Mouse (Mus musculus): ENCODE results near the gene Usp45.

The Usp45 gene

DNA sequence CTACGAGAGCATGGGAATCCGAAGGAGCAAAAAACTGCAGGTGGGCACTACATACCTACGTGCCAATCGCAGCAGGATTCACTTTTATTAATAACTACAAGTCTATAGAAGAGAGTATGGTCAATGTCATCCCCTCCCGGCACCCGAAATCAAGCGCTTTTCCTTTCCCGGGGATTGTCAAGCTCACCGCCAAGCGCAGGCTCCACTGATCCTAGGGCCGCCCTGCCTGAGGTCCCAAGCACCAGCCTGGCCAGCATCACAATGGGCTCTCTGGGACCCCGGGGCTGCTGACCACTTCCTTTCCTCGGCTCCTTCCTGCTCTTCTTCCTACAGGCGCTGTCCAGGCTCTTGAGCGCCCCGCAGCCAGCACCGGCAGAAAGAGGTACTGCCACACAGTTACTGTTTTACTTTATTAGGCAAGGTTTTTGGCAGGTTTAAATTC is at the start of gene Usp45, which contains the start of gene Tstd3:
Usp45 (plus strand) TSS at position 294 of the 442 bp plus-strand sequence.
Tstd3 (minus strand) TSS at position 350 of the 442 bp plus-strand sequence.
- peak; percentile 72 for DNase-seq (ENCODE audit: low read depth, low spot score)

GRCm38 (mm10) chr4:21722752-21723334 is 44.1 kb upstream of the Usp45 start:
- peak; percentile 98 for DNase-seq (ENCODE audit: low read depth, low spot score)

DNA sequence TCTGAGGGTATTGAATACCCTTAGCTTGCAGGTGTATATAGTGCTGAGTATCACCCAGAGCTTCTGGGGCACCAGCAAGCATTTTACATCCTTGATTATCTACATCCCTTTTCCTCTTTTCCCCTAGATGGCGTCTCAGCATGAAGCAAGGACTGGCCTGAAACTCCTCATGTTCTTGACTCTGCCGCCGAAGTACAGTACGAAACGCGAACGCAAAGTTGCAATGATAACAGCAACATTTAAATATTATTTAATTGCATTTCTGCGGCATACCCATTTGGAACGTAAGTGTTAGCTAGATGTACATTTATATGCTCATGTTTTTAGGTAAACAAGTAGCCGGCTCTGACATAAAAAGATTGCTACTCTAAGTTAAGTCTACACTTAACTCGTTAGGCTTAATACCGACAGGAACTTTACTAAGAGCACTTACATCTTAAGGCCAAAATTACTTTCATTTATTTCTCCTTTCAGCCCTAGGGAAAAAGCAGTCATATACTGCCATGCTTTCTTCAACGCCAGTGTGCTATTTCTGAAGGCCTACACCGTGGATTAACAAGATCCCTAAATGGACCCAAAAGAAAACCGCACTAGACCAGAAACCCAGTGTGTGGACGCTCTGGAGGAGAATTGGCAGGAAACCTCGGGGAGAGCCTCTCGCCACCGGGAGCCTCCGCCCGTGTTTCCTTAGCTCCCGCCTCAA is 39.9 kb upstream of the Usp45 start:
- peak; percentile 86 for DNase-seq (ENCODE audit: low read depth, low spot score)

DNA sequence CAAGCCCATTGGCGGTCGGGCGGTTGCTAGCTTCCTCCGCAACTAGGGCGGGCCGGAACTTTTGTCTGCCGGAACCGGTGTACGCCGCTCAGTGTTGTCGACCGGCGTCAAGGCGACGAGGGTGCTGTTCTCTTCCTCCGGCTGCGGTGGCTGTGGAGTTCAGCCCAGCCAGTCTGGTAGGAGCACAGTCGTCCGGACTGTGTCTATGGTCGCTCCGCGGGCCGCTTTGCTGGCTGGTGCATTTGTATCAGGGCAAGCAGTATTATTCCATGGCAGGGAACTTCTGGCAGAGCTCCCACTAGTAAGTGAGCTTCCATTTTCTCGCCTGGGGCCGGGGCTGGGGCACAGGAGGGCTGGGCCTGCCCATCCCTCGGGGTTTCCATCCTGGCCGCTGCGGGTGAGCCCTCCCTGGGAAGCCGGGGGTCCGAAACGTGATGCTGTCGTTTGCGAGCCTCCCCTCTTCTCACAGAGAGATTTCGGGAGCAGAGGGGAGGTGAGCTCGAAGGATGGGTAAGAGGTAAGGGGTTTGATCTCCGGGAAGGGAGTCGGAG is 39.3 kb upstream of the Usp45 start, which contains the start of gene Ccnc:
Ccnc (plus strand) TSS at position 87 of the 551 bp plus-strand sequence.
- DNase-seq (ENCODE audit: low read depth, low spot score) = peak; percentile 94

- DNase-seq (ENCODE audit: low read depth, low spot score) = peak; percentile 35
Measured at GRCm38 (mm10) chr4:21739169-21739568, 27.8 kb upstream of the Usp45 start.

DNA sequence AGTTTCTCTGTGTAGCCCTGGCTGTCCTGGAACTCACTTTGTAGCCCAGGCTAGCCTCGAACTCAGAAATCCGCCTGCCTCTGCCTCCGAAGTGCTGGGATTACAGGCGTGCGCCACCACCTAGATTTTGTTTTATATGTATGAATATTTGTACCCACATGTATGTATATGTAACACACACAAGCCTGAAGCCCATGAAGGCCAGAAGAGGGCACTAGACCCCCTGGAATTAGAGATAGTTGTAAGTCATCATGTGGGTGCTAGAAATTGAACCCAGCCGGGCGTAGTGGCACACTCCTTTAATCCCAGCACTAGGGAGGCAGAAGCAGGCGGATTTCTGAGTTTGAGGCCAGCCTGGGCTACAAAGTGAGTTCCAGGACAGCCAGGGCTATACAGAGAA is 22.8 kb upstream of the Usp45 start:
- peak; percentile 32 for DNase-seq (ENCODE audit: low read depth, low spot score)

DNA sequence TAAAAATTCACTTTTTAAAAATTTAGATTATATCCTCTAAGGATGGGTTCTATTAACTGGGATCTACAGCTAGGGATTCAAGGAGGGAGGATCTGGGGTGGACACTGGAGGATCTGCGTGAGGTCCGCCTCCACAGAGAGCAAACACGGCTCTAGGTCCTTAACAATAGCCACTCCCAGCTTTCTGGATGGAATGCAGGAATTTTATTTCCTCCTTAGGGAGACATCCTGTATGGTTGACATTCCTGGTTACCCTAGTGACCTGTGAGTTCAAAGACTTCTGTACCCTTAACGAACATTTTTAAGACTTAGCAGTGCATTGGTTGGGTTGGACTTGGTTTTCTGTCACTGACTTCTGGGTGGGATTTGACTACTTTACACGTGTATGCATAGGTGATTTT is 21.2 kb upstream of the Usp45 start:
- DNase-seq (ENCODE audit: low read depth, low spot score) = peak; percentile 85

- peak; percentile 80 for DNase-seq (ENCODE audit: low read depth, low spot score)
Measured at GRCm38 (mm10) chr4:21755123-21755789, 11.7 kb upstream of the Usp45 start.

DNA sequence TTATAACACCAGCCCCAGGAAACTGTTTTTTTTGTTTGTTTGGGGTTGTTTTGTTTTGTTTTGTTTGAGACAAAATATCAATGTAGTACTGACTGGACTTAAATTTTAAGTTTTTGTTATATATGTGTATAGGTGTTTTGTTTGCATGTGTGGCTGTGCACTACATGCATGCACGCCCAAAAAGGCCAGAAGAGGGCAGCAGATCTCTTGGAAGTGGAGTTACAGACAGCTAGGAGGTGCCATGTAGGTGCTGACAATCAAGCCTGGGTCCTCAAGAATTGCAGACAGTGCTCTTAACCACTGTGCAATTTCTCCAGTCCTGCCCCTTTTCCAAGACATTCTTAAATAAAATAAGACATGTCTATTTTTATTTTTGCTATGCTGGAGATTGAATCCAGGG is 8.1 kb upstream of the Usp45 start:
- DNase-seq (ENCODE audit: low read depth, low spot score) = peak; percentile 69

GRCm38 (mm10) chr4:21761416-21762160 is 5.4 kb upstream of the Usp45 start:
- no peak for DNase-seq (ENCODE audit: low read depth, low spot score)

DNA sequence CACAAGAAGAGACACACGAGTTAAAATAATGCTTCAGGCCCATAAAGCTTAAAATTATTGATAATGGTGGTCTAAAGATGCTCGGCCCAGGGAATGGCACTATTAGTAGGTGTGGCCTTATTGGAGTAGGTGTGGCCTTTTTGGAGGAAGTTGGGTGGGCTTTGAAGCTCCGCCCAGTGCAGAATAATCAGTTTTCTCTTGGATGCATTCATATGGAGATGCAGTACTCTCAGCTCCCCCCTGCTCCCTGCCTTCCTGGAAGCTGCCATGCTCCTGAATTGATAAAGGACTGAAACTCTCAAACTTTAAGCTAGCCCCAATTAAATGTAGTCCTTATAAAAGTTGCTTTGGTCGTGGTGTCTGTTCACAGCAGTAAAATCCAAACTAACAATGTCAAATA is 3.1 kb upstream of the Usp45 start:
- DNase-seq (ENCODE audit: low read depth, low spot score) = peak; percentile 88

GRCm38 (mm10) chr4:21766171-21766862 is 639 bp upstream of the Usp45 start:
- no peak for DNase-seq (ENCODE audit: low read depth, low spot score)

DNA sequence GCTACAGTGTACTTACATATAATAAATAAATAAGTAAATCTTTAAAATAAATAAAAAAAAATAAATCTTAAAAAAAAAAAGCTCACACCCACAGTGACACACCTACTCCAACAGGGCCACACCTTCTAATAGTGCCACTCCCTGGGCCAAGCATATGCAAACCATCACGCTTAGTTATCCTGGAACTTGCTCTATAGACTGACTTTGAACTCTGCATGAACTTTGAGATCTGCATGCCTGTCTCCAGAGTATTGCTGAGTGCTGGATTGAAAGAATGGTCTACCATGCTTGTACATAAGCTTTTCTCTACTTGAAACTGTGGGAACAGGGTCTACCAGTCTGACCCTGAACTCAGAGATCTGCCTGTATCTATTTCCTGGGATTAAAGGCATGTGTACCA is 4.1 kb downstream of the Usp45 start:
- peak; percentile 73 for DNase-seq (ENCODE audit: low read depth, low spot score)

DNA sequence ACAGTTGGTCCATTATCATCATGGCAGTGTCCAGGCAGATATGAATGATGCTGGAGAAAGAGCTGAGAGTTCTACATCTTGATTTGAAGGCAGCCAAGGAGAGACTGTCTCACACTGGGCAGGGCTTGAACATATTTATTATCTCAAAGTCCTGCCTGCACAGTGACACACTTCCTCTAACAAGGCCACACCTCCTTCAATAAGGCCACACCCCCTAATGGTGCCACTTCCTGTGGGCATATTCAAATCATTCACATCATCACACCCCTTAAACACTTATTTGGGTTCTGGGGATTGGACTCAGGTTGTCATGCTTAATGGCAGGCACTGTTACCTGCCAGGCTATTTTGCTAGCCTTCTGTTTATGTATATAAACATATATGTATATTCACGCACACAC is 5.3 kb downstream of the Usp45 start:
- no peak for DNase-seq (ENCODE audit: low read depth, low spot score)

DNA sequence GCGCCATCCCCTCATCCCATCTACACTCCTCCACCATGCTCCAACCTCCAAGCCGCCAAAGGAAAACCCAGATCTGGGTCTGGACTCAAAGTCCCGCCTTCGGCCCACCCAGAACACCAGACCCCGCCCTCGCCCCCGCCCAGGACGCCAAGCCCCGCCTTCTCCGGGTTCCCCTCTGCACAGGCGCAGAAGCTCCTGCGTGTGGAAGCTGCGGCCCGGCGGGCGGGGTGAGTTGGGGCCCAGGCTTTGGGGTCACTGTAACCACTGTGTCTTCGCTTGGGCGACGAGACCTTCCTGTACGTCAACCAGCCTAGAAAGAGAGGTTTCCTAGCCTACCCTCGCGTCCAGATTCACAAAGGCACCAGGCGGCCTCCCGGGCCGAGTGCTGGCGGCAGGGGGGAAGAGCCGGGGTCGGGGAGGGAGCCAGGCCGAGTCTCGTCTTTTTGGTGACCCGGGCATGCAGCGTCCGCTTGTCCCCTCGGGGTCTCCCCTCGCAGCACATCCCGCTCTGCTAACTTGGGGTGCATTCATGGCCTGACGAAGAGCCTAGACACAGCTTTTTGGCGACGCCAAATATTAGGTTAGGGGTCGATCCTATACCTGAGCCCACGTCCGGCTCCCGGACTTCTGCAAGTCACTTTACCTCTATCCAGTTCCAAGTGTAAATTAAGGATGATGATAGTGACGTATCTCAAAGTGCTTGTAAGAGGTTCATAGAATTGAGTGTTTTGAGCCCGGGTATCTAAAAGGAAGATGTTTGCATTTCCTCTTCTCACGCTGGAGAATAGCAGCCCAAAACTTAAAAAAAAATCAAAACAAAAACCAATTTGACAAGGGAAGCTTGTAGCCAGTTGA is 9.4 kb downstream of the Usp45 start:
- peak; percentile 90 for DNase-seq (ENCODE audit: low read depth, low spot score)

GRCm38 (mm10) chr4:21776946-21777265 is 9.9 kb downstream of the Usp45 start:
- no peak for DNase-seq (ENCODE audit: low read depth, low spot score)

DNA sequence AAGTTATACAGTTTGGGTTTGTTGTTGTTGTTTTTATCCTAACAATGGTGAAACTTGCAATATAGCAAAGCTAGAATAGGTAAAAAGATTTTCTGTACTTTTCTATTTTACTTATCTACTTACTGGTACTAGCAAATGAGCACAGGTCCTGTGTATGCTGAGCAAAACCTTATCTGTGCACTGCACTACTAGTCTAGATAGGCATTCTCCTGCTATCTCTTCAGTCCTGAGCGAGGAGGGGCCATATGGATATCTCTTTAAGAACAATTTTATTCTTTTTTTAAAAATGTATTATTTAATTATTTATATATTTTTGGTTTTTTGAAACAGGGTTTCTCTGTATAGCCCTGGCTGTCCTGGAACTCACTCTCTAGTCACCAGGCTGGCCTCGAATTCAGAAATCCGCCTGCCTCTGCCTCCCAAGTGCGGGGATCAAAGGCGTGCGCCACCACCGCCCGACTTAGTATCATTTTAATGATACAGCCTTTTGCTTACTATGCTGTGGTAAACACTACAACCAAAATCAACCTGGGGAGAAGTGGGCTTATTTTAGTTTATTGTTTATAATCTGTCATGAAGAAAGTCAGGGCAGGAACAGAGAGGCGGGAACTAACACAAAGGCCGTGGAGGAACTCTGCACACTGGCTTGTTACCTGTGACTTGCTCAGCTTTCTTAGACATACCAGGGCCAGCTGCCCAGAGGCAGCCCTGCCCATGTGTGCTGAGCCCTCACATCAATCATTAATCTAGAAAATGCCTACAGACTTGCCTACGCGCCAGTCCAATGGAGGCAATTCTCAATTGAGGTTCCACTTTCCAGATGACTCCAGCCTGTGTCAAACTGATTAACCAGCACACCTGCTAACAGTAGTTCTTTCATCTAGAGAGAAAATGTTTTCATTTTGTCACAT is 14.1 kb downstream of the Usp45 start:
- DNase-seq (ENCODE audit: low read depth, low spot score) = no peak

DNA sequence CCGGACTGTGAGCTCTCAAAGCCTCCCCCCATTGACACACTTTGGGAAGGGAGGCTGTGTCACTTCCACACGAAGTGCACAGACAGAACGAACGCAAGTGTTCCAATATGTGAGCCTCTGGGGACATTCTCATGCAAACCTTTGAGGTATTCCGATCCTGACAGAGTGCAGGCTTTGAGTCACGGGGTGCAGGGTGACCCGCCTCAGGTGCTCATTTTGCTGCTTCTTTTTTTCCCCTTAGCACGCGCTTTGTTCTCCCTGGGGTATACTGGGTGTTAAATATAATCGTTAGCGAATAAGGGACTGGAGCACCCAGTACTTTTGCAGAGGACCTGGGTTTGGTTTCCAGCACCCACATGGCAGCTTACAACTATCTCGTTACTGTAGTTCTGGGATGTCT is 19.3 kb downstream of the Usp45 start:
- DNase-seq (ENCODE audit: low read depth, low spot score) = no peak

DNA sequence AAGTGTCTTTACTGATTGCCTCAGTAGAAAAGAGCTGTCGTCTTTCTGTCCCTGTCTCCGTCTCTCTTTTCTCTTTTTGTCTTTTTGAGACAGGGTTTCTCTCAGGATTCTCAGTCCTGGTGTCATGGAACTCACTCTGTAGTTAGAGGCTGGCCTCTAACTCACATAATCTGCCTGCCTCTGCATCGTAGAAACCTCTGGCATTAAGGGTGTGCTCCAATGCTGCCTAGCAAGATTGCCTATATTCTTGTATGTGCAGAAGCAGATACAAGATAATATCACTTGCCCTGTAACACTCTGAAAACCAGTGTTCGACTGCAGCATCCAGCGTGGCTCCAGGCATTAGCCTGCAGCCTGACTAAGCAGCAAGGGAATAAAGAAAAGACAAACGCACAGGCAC is 21.9 kb downstream of the Usp45 start:
- DNase-seq (ENCODE audit: low read depth, low spot score) = no peak

Measured in ES-CJ7 (cell line).